Mouse (Mus musculus): Measurements from ENCODE around the gene Slc22a17.

GRCm38 (mm10) chr14:54877048-54877715 is 35.8 kb downstream of the Slc22a17 start, which contains the start of gene Ppp1r3e:
- TF ChIP-seq POLR2A (IDR thresholded peaks at IDR 0.05; ENCODE audit: borderline replicate concordance, control insufficient read depth, low read depth, low read length) (no peak), CTCF (IDR thresholded peaks at IDR 0.05; ENCODE audit: control insufficient read depth, insufficient read depth, low read length) (no peak)

Data from bone marrow, adult 2 months (tissue).